Mouse (Mus musculus) NIH3T3 (cell line): ENCODE results near the gene Gpatch1.

ENCODE experiments used
- DNase-seq: peaks from one replicate; pipeline ENCODE4 v3.0.0-alpha.2; 2012; ENCODE audit warnings: low read depth

The Gpatch1 gene

DNA sequence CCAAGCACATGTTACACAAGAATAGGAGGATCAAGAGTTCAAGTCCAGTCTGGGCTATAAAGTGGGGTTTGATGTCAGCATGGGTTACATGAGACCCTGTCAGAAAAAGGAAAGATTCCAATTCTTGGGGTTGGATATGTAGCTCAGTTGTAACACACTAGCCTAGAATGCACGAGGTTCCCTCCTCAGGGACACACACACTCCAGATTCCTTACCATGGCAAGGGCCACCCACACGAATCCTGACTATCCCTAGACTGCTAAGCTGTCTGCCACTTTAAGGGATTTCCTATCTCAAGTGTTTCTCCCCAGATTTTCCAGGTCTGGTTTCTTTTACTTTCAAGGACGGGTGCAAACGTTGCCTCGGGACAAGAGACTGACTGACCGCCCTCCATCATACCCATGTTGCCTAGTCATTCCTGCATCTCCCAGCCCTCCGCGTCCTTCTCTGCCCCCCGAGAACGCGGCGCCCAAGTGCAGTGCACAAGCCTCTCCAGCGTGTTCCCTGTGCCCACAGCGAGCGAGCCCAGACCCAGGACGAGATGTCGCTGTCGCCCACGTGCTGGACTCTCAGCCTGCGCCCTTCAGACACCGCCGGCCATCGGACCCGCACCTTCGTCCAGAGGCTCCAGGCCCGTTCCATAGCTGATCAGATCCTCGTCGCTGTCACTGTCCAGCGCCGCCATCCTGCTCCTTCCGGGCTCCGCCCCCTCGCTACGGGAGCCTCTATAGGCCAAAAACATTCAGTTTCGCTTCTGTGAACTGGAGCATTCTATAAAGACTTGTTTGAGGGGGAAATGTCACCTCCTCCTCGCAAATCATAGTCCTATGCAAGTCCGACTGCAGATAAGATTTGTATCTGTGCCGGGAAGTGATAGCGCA is at the start of gene Gpatch1:
TSS of gene Gpatch1 (minus strand) at position 712 of the 881 bp plus-strand sequence.
- DNase-seq: peak; percentile 94

DNA sequence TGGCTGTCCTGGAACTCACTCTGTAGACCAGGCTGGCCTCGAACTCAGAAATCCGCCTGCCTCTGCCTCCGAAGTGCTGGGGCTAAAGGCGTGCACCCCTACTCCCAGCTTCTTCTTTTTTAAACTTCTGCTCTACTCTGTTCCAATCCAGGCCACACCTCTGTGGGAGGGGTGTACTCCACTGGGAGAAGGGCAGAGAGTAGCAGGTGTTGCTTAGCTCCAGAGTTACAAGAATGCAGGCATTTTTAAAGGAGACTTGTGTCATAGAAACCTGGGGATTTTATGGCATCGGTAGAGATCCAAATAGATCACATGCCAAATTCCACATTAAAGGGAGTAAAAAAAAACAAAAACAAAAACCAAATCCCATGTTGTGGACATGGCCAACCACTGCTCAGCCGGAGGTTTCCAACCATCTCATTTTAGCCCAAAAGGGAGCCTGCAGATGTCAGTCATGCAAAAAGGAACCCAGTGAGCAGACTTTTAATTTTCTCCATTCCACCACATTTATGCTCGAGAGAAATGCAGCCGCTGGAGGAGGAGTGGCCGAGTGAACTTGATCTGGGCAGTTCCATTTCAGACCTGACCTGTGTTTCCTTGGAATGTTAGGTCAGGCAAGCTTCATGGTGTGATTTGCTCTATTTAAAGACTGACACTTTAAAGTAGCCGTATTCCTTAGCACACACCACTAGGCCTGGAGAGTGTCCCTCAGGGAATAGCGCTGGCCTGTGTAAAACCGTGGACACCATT is 47.1 kb upstream of the Gpatch1 start:
- no peak for DNase-seq

DNA sequence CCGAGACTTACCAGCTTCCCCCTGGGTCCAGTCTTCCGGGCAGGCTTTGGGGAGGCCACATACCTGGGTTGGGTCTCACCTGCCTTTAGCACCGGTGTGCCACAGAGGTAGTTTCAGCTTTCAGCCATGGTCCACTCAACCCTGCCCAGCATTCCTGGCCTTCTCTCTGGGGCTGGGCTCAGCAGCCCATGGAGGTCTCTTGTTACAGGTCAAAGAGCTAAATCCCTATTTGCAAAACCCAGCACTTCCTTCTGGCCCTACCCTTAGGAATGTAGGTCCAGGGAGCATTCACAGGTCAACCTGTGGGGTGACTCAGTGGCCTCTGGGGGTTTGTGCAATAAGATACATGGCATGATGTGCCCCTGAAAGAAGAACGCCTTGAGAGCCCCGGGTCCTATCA is 44.6 kb upstream of the Gpatch1 start:
- DNase-seq: peak; percentile 20

DNA sequence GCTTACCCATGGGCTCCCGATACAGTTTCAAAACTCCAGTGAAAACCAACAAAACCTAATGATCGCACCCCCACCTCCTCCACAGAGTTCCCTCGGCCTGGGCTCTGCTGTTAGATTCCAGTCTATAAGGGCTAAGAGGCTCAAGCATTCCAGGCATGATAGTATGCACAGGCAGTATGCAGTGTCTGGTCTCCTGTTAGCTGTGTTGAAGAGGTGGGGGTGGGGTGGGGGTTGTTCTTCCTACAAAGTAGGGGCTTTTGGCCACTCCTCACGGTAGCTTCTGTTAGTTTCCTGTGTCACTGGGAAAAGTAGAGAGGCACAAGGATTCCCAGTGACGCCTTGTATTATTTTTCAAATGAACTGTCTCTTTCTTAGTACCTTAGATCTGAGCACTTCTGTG is 44.0 kb upstream of the Gpatch1 start:
- no peak for DNase-seq

DNA sequence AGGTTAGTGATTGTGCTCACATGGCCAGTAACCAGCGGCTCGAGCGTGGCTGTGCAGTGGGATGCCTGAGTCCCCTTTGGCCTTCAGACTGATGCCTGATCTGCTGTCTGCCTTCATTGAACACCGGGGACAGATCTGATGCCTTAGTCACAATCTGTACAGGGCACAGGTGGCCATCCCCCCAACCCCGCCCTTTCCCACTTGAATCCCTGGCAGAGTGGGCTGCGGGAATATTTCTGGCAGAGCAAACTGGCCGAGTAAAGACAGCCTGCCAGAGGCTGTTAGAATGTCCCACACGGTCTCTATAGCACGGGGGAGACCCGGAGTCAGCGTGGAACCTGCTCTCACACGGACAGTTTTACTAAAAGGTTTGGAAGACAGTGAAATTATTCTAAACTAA is 39.4 kb upstream of the Gpatch1 start:
- no peak for DNase-seq

DNA sequence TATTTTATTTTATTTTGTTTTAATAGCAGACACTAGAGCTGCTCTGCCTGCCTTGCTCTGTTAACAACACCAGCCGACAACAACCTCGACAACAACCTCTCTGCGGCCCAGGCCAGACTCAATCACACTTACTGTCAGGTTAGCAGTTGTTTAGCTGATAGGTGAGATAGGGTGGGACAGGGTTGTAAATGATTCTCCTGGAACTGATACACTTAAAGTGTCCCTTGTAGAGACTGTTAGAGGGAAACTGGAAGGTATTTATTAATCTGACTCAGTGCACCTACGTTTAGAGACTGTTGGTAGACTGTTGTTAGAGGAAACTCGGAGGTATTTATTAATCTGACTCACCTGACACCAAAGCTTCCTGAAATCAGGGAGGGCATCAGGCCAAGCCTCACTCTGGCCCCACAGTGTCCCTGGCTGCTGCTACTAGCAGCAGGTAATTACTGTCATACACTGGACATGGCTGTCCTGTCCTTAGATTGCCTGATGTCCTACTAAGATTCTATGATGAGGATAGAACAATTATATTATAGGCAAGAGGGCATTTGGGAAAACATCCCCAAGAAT is 37.1 kb upstream of the Gpatch1 start:
- DNase-seq: no peak

DNA sequence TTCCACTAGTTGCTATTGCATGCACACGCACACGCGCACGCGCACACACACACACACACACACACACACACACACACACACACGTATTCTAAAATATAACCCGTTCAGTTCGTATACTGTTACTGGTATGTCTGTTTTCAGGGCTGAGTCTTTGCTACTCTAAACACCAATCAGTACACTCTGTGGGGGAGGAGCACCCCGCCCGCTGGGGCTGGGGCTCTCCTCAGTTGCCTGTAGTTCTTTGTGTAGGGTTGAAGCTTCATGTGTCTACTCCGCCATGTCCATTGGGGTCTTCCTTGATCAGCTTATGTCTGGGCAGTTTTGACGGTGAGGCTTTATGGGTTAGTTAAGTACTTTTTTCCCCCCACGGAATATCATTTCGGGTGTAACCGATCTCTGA is 35.1 kb upstream of the Gpatch1 start:
- no peak for DNase-seq

DNA sequence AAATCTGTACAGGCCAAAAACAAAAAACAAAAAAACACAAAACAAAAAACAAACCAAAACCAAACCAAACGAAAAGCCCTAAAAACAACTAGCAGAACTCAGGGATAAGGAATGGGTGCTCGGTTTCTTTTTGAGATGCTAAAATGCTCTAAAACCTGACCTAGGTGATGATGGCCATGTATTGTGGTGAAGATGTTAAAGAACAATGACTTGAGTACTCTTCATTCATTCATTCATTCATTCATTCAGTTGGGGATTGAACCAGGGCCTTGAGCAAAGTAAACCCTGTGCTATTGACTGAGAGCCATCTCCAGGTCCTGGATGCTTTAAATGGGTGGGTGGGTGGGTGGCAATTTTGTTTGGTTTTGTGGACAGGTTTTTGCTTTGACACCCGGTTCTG is 32.9 kb upstream of the Gpatch1 start:
- DNase-seq: no peak

DNA sequence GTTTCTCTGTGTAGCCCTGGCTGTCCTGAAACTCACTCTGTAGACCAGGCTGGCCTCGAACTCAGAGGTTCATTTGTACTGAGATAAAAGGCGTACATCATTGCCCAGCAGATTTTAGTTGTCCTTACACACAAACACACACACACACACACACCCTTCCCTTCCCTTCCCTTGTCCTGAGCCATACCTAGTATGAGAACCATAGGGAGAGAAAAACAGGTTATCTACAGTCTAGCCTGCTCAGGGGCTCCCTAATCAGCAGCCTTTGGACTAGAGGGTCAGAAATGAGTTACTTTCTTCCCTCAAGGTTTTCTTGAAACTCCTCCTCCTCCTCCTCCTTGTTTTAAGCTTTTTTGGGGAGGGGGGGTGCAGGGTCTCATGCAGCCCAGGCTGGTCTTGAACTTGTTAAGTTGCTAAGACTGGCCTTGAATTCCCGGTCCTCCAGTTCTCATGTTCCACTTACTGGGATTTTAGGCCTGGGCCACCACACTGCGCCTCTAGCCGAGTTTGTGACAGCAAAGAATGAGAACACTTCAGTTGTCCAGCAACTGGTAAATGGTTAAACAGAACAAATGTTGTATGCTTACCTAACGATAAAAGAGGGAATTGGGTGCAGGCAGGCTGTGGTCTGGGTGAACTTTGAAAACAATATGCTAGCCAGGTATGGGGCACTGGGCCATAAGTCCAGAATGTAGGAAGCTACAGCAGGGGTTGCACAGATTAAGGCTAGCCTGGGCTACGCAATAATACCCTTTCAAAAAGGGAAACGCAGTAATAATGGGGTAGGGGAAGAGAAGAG is 31.8 kb upstream of the Gpatch1 start:
- DNase-seq: no peak

DNA sequence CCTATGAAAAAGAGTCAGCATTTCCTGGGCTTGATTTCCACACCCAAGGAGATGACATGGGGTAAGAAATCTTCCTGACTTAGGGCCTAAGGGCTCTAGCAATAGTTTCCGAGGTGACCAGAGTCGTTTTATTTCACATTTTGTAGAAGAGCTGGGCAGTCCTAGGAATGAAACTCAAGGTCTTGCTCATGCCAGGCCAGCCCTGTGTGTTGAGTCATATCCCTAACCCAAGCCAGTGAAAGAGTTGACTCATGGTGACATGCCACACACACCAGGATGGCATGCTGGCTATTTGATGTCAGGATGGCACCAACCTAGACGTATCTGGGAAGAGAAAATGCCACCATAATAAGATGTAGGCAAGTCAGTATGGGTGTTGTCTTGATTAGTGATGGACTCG is 30.8 kb upstream of the Gpatch1 start:
- DNase-seq: no peak

DNA sequence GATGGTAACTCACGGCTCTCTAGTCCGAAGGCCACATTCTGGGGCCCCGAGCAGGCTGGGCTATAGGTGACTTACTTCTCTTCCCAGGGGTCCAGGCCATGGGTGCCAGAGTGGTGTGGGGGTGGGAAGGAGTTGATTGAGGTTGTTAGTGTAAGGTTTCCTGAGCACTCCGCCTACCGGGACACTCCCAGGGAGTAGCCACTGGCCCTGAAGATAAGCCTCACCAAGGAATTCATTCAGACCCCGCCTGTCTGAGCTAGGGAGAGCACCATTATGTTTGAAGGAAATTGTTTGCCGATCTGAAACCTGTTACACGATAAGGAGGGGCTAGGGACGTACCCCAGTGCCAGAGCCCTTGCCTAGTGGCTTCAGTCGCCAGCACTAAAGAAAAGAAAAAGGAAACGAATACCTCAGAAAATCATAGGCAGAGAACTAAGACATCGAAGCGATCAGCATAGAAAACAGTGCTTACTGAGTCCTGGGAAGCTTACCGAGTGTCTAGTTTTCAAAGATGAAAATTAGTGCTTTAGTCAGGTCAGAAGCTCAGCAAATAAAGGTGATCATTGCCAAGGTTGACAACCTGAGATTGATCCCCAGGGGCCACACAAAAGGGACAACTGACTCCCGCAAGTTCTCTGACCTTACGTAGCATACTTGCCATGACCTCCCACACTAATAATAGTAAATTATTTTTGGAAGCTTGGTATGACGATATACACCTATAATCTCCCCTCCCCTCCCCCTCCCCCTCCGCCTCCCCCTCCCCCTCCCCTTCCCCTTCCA is 29.9 kb upstream of the Gpatch1 start:
- no peak for DNase-seq

DNA sequence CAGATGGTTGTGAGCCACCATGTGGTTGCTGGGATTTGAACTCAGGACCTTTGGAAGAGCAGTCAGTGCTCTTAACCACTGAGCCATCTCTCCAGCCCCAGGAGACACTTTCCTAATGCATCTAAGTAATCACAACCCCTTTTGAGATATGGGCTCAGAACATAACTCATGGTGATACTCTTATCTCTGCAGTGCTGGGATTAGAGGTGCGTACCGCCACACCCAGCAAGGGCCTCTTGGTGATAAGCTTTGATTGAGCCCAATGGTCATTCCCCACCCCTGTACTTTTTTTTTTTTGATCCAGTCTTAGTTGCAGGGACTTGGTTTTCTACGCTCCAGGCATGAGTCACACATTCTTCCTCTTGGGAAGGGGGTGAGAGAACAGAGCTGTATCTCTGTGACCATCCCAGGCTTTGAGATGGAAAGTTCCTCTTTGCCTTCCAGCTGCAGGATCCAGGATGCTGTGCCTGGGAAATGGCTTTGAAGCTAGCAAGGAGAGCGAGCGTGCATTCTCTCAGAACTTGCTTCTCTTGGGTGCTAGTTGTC is 26.6 kb upstream of the Gpatch1 start:
- no peak for DNase-seq

DNA sequence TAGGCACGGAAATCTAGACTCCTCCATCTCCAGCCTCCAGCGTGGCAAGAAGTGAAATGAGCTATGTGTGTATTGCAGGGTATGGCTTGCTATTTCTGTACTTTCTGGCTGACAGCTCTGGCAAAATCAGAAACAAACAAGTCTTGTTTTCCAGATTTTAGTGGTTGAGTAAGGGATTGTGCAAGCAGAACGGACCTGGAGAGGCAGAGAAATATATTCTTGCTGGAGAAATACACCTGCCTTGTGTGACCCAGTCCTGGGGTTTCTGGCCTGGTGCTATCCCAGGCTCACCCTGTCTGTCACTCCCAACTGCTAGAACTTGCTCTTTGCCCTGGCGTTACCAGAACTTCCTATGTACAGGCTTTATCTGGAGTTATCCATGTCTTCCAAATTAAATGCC is 24.3 kb upstream of the Gpatch1 start:
- no peak for DNase-seq

DNA sequence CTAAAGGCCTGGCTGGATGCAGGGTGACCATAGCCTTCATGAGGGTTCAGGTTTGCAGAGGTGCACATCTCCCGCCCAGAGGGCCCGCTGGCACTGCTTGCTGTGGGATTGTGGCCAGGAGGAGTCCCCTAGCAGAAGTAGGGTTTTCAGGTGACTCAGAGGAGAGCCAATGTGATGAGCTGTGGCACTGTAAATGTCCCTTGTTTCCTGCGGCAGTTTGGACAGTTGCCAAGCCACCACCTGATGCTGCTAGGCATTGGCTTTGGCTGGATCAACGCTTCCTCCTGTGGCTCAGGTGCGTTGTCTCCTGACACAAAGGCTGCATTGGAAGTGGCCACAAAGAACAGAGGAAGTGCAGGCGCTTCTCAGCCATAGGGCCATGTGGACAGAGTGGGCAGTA is 23.0 kb upstream of the Gpatch1 start:
- DNase-seq: no peak

DNA sequence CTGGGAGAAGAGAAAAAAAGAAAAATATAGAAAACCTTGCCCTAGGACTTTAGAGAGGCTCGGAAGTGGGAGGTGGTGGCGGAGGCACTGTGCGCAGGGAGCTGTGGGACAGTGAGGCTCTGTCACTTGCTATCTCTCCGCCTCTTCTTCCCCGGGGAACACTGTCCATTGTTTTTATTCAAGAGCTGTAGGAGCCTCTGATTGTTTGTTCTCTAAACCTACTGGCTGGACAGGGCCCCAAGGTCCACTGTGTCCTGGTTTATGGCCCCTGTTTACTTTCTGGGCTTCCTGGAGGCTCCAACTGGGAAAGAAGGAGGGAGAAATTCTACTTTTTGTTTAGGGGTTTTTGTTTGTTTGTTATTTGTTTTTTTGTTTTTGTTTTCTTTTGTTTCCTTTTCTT is 22.0 kb upstream of the Gpatch1 start:
- no peak for DNase-seq

DNA sequence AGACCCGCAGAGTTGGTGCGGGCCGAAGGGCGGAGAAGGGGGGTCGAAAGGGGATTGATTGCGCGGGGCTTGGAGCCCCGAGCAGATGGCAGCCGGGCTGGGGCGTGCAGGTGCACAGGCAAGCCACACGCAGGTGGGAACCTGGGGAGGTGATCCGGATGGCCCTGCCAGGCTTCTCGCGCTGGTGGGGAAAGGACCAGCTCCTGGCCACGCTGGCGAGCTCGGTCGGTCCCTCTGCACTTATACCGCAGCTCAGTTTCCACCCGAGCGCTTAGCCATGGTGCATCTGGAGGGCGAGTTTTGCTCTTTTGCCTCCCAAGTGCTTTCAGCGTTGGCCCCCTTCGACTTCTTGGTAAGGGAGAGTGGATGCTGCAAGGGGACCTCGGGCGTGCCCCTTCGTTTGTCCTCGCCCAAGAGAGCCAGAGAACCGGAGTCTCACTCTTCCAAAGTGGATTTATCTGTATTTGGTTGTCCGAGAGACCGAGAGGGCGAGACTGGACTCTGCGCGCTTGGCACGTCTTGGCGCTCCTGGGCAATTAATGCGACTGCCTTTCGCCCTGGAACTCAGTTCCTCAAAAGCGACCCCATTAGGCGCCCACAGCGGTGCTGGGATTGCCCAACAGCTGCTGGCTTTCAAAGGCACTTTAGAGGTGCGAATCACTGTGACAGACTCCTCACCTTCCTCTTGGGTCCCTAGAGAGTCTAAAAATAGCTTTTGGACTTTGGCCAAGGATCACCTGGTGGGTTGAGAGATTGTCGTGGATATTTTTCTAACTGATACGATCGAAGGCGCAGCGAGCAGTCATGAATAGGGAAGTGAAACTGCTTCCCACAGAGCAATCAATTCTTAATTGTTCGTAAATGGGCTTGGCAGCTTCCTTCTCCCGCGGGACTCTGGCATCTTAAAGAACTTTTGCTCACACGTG is 16.6 kb upstream of the Gpatch1 start:
- DNase-seq: no peak

DNA sequence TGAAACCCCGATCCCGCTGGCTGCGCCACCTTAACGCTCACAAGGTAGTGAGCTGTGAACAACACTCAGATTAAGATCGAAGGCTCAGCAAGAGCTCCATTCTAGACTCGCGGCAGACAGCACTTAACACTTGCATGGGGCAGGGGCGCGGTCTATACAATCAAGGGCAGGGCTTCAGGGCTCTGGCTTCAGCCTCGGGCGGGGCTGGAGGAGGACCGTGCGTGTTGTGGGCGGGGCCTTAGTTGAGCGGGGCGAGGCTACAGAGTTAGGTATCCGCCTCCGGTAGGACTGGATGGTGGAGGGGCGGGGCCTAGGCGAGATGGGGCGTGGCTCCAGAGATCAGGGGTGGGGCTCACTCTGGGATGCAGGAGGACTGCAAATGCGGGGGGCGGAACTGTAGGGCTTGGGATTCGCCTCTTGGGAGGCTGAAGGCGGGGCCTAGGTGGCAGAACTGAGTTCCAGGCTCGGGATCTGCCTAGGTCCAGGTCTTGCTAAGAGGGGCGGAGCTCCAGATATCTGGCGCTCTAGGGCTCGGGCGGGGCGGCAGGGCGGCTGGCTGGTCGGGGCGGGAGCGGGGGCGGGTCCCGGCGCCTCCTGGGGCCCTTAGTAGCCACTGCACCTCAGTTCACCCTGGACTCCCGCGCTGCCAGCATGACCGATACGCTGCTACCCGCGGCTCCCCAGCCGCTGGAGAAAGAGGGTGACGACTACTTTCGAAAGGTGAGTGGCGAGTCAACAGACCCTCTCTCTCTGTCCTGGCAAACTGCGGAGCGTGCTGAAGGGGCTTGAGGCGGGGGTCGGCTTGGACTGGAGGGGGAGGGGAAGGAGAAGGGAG is 15.7 kb upstream of the Gpatch1 start, which contains the start of gene Rhpn2:
TSS of gene Rhpn2 (plus strand) at position 479 of the 835 bp plus-strand sequence.
- peak; percentile 98 for DNase-seq

DNA sequence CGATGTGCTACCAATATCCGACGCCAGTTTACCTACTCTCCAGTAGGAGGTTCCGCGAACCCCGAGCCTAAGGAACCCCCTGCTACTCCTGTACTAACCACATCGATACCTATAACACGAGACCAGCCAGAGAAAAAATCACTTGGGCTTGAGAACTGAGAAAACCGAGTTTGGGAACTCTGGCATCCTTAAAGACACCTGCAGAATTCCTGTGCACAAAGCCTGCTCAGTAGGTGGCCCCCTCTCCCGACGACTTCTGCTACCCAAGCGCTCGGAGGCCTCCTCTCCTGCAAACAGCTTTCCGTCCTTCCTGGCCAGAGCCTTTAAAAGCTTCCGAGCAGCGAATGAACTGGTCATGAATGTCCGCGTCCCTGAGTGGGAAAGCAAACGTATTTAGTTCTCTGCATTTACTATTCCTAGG is 15.0 kb upstream of the Gpatch1 start:
- no peak for DNase-seq

DNA sequence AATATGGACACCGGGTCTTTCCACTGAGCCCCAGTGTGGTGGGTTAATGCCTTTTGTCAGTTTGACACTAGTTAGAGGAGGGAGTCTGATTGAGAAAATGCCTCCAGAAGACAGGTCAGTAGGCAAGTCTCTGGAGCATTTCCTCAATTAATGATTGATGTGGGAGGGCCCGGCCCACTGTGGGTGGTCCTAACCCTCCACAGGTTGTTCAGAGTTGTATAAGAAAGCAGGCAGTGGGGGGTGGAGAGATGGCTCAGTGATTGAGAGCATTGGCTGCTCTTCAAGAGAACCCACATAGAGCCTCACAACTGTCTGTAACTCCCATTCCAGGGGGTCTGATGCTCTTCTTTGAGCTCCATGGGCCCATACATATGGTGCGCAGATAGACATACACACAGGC is 13.3 kb upstream of the Gpatch1 start:
- no peak for DNase-seq
